Mouse (Mus musculus) heart, postnatal 36 days (tissue): ENCODE data around the gene Emsy. TPM values are rescaled to one million over a fixed set of nuclear protein-coding genes. Genes with fewer than 3 reads are reported as not detected.

Experiments
- DNase-seq, 2 experiments: peaks; one replicate each; pipeline ENCODE4 v3.0.0; 2021 to 2022
- intact Hi-C: fragments of 180-260 bp; cut with DNase I; formaldehyde crosslinking; loops from one replicate; pipeline ENCODE4 v1.15.1; 2025
- total RNA-seq, 2 experiments: library from RNA; stranded (reverse); gene quantifications; 2 replicates each; pipeline ENCODE4 v1.2.3; 2021

The Emsy gene
- total RNA-seq, 2 experiments from 2014 or later, result 25.3 to 27.3 TPM

DNA sequence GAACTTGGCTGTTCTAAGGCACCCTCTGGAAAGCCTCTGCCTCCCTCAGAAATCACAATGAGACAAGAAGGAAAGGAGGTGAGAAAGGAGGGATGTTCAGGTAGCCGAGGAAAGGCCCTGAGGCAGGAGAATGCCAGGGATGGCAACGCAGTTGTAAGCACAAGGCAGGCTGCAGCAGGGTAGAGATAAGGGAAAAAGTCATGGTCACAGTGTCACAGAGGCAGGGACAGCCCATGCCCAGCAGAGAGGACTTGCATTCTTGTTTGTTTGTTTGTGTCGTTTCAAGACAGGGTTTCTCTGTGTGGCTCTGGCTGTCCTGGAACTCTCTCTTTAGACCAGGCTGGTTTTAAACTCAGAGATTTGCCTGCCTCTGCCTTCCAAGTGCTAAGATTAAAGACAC lies 105.5 kb downstream of the Emsy start:
- DNase-seq, result no peak
- intact Hi-C loops, result no loop called here

DNA sequence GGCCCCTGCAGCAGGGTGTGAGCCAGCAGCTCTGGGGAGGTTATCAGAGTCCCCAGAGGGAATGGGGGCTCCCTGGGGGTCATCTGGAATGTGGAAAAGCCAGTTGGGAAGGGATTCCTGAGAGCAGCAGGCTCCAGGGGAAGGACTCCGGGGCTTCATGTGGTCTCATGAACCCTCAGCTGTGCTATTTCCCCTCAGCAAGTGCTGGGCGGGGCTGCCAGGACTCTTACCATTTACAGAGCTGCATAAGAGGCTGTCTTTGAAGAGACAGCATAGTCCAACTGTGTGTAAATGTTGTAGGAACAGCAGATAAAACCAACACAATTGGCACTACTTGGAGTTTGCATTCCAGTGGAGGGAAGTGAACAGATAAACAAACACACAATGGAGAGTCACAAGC lies 106.0 kb downstream of the Emsy start:
- peak in 1 of 2 experiments; percentile 36 for DNase-seq
- intact Hi-C loops, result no loop called here

DNA sequence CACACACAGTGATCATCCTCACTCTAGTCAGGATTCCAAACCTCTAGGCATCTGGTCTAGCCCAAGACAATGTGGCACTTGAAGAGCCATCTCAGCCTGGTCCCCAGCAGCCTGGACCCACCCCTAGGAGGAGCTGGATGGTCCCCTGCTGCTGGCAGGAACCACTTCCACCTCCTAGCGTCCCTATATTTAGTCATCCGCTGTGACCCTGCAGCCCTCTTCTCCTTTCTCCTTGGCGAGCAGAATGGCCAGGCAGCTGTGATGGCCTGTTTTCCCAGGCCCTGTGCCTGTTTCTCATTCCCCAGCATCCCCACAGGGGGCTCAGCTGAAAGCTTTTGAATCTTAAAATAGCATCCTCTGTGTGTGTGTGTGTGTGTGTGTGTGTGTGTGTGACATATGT lies 107.7 kb downstream of the Emsy start:
- peak; percentile 27 to 43 for DNase-seq
- intact Hi-C loops, result no loop called here

DNA sequence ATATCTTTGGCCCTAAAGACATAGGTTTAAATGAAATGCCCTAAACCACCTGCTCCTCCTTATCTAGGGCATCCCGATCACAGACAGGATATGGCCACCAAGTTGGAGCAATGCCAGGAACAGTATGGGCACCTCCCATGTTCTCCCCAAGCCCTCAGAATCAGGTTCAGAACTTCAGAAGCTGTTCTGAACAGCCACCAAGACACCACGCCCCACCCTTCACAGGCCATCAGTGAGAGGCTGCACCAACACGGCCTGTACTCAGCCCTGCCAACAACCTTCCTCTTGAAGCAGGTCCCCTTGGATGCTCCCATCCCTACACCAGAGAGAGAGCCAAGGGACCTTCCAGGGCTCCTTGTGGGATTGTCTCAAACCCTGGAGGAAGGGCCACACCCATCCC lies 112.0 kb downstream of the Emsy start:
- no peak for DNase-seq
- intact Hi-C loops, result no loop called here

DNA sequence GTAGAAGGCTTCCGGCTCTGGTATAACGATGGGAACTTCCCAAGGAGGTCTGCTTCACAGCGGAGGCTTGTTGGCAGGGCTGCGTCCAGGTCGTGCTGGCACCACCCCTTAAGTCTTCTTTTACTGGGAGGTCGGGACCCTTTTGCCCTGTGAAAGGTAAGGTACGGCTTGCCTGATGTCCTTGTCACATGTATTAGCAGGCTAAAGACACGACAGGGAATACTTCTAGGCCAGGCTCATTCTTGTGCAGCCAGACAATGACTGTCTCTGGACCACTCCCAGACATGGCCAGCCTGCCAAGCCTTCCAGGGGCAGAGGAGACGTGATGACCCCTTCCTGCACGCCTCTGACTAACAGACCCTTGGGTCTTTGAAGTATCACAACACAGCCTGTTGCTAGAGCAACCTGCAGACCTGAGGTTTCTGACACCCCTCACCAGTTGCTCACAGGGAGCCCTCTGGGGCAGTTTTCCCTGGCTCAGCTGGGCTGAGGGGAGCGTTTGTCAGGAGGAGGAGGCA lies 112.7 kb downstream of the Emsy start:
- no peak for DNase-seq
- intact Hi-C loops, result loop anchor here (2.0 kb wide), 1 partner anchor 53 kb away; no protein-coding TSS in a partner anchor

DNA sequence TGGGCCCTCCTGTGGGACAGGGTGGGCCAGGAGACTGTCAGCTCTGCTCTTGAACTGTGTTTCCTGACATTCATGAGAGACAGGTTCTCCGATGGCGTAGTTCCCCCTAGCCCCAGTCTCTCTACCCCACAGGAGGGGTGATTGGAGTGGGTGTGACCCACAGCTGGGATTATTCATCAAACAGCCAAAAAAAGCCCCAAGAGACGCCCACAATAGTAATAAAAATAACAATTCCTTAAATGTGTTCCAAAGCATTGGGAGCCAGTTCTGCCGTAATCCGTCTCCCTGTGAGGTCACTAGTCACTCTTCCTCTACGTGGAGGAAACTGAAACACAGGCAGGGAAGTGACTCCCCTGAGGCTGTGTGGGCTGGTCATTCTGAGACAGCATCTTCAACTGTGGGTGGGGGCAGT lies 113.8 kb downstream of the Emsy start:
- peak; percentile 45 to 52 for DNase-seq
- intact Hi-C loops, result loop anchor here (2.0 kb wide), 1 partner anchor 52 kb away; no protein-coding TSS in a partner anchor

DNA sequence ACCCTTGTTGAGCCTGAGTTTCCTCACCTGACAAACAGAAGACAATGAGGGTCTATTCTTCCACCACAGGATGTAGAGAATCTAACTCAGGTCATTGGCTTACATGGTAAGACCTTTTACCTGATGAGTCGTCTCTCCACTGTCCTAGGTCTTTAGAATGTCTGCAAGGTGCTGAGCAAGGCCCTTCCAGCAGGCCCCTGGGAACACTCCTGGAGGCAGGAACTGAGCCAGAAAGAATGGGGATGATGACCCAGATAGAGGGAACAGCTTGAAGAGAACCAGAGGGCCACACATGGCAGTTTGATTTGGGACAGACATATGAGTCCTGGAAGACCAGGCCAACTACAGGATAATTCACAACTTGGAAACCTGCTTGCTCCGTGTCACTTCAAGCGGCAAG lies 114.3 kb downstream of the Emsy start:
- no peak for DNase-seq
- intact Hi-C loops, result loop anchor here (2.0 kb wide), 1 partner anchor 51 kb away; no protein-coding TSS in a partner anchor

DNA sequence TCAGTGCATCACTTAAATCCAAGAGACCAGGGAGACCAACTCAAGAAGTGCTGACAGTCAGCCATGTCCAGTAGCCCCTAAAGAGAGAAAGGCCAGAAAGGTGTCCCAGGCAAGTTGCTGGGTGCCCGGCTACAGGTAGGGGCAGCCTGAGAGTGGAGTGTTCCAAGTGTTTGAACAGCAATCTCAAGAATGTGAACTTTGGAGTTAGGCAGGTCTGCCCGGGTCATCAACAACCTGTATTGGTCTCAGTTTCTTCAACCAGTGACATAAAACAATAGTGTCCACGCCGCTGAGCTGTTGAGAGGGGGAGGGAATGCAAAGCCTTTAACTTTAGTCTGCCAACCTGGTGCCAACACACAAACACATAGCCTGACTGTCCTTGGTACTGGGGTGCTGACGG lies 115.0 kb downstream of the Emsy start:
- no peak for DNase-seq
- intact Hi-C loops, result no loop called here

DNA sequence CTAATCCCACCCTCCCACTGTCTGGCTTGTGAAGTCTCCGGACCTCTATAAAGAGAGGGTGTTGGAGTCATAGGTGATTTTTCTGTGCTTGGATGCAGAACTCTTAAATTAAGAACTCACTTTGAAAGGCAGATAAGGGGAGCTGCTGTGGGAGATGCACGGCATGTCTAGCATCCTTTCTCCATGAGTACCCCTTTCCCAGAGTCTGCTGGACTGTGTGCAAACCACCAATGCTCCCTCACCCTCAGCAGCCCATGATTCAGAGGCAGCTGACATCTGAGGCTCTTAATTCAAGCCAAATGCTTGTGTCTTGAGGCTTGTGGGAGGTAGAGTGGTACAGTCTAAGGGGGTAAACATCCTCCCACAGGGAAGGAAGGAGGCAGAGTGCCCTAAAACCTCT lies 115.7 kb downstream of the Emsy start:
- intact Hi-C loops, result no loop called here
- no peak for DNase-seq

DNA sequence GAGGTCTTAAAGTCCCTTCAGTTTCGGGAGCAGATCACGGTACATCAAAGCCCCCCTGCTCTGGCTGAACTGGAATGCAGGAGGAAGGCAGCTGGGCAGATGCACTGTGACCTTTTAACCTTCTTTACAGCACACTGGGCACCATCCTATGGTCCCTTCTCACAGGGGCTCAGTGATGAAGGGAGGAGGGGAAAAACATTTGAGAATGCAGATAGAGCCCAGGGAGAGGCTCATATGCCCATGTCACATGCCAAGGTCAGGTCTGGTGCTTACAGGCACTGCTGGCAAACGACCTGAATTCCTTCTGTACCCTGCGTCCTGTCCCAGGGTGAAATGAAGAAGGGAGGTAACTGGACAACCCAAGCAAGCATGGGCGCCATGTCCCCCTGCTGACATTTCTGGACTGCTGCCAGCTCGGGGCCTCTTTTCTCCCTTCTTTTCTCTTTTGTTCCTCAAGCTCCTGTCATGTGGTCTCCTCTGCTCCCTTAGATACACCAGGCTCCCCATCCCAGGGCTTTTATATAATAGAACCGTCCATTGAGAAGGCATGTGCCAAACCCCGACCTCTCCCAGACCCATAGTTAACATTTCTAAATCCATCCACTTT lies 118.5 kb downstream of the Emsy start:
- no peak for DNase-seq
- intact Hi-C loops, result no loop called here

DNA sequence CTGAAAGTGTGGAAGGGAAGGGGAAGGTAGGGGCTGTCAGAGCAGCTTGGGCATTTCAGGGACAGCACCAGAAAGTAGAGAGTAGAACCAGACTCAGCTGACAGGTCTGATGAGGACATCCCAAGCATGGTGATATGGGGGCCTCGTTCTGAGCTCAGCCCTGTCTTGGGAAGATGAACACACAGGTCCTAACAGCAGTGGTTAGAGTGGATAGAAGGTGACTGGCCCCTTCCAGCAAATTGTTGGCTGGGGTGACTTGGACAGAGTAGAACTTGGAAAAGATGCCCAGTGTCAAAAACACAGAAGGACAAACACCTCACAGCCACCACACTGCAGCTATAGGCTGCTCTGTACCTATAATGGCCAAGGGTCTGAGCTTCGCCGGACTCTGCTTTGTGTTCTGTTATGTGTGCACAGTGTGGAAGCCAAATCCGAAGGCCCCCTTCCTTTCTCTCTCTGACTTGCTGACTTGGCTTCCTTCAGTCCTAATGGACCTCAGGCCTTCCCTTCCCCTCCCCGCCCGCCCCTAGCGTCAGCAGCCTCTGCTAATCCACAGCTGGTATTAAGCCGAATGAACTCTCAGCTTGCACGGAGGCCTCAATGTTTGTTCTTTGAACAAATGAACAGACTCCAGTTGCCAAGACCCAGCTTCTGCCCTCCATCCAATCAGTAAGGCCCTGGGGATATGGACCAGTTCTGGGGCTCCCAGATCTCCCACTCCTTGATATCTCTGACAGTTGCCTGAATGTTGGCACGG lies 119.2 kb downstream of the Emsy start:
- peak in 1 of 2 experiments; percentile 30 for DNase-seq
- intact Hi-C loops, result no loop called here

Other genes with a start within 250 kb of the Emsy start
- gene Gucy2d, start 216.4 kb downstream of the Emsy start, total RNA-seq, result under 1 TPM in 1 of 2 experiments, not detected in 1; 0.25 TPM
- 10 to 100 TPM; 14.6 to 15.8 TPM for gene Lrrc32, start 167.5 kb downstream of the Emsy start, total RNA-seq
- gene Thap12, start 46.3 kb upstream of the Emsy start, total RNA-seq, result 10 to 100 TPM; 71.1 to 72.8 TPM
- gene Wnt11, start 178.3 kb upstream of the Emsy start, total RNA-seq, result 1 to 10 TPM; 5.1 to 9.2 TPM